In the genomic region with DNA sequence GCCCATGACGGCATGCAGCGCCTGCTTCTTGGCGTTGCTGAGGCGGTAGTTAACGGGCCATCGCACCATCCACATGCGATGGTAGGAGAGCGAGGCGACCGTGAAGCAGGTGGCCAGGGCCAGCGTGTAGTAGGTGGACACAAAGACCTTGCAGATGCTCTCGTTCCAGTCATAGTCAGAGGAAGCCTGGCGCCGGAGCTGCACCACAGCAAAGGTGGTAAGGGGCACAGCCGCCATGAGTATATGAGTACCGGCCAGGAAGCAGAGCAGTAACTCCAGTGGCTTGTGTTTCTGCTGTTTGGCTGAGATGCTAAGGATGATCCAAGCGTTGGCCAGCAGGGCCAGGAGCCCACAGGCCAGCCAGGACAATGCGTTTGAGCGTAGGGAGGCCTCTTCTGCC, we compare ENCODE assay signal across 11 mouse cellular contexts. TPM values are rescaled to one million over a fixed set of nuclear protein-coding genes. Genes with fewer than 3 reads are reported as not detected.
DNase-seq lines count a peak whose midpoint lies in the region; ATAC-seq lines count a peak whose summit lies in the region.
"Had no signal": no experiment of that assay in that cellular context is flagged by ENCODE, and none has a peak within 500 bp of the region (broad histone marks: within the 10 kb centered on the region; RNA-seq: fewer than 3 reads in every experiment).

No protein-coding gene starts in this region.

- H3K36me3 ChIP-seq in embryonic facial prominence, embryonic 14.5 days (ENCODE audit: control insufficient read depth, insufficient read depth, low read length): no peaks in the 10 kb centered on the region
- H3K36me3 ChIP-seq in hindbrain, embryonic 15.5 days: no peaks in the 10 kb centered on the region
- H3K36me3 ChIP-seq in neural tube, embryonic 14.5 days (ENCODE audit: control insufficient read depth, insufficient read depth, low read length): no peaks in the 10 kb centered on the region
- H3K36me3 ChIP-seq: heart, embryonic 12.5 days; limb, embryonic 12.5 days had no signal

- H3K9me3 ChIP-seq in embryonic facial prominence, embryonic 14.5 days (ENCODE audit: control insufficient read depth, low read length): no peaks in the 10 kb centered on the region
- H3K9me3 ChIP-seq in hindbrain, embryonic 15.5 days: no peaks in the 10 kb centered on the region
- no peaks in the 10 kb centered on the region for H3K9me3 ChIP-seq in neural tube, embryonic 14.5 days (ENCODE audit: control insufficient read depth, low read length)
- H3K9me3 ChIP-seq: heart, embryonic 12.5 days; limb, embryonic 12.5 days had no signal

- 0 out of 2 replicates have a peak overlapping the region, but pooled peaks have one; percentile 30 for H3K9ac ChIP-seq in embryonic facial prominence, embryonic 14.5 days (ENCODE audit: low read depth, low read length)
- 0 out of 2 replicates have a peak overlapping the region, but pooled peaks have one; percentile 84 for H3K9ac ChIP-seq in hindbrain, embryonic 15.5 days
- no peak overlapping the region for H3K9ac ChIP-seq in neural tube, embryonic 14.5 days (replicated peaks; ENCODE audit: low read depth, low read length)
- H3K9ac ChIP-seq: heart, embryonic 12.5 days; limb, embryonic 12.5 days had no signal

- H3K4me1 ChIP-seq in embryonic facial prominence, embryonic 14.5 days (ENCODE audit: control insufficient read depth, insufficient read depth, low read length): peaks cover 12% of the 10 kb centered on the region
- H3K4me1 ChIP-seq in hindbrain, embryonic 15.5 days (replicated peaks): peaks cover 82% of the 10 kb centered on the region
- peaks cover 54% of the 10 kb centered on the region for H3K4me1 ChIP-seq in neural tube, embryonic 14.5 days (ENCODE audit: control insufficient read depth, insufficient read depth, low read length)

- WGBS in embryonic facial prominence, embryonic 14.5 days: 88% methylated on average over 17 of the region's 19 CpGs
- 76% methylated on average over 19 of the region's 19 CpGs for WGBS in hindbrain, embryonic 15.5 days
- 82% methylated on average over 19 of the region's 19 CpGs for WGBS in neural tube, embryonic 14.5 days

- DNase-seq in right cerebral cortex, adult 18-20 months: peak; percentile 22
- no peak for DNase-seq in right cerebral cortex, postnatal 36 days (ENCODE audit: low spot score in 2 of 2)
- no peak for DNase-seq in embryonic facial prominence, embryonic 14.5 days (ENCODE audit: low spot score)
- DNase-seq in testis, postnatal 14 days (ENCODE audit: low spot score): no peak
- DNase-seq in gastrocnemius, postnatal 4 days (ENCODE audit: low spot score in 2 of 2): no peak
- DNase-seq: lung, adult 2 months had no signal

- ATAC-seq in embryonic facial prominence, embryonic 14.5 days (ENCODE audit: low read depth): no peak
- no peak for ATAC-seq in hindbrain, embryonic 15.5 days (ENCODE audit: low FRiP score, low read depth)
- no peak for ATAC-seq in neural tube, embryonic 14.5 days (ENCODE audit: low read depth)
- ATAC-seq in megakaryocyte progenitor cell, adult 5-6 weeks (replicated peaks; ENCODE audit: poor library complexity): no peak

- no peak overlapping the region for H3K4me2 ChIP-seq in embryonic facial prominence, embryonic 14.5 days (ENCODE audit: low read depth, low read length)
- peak overlapping the region; percentile 80 for H3K4me2 ChIP-seq in hindbrain, embryonic 15.5 days
- H3K4me2 ChIP-seq in neural tube, embryonic 14.5 days (ENCODE audit: low read depth, low read length): peak overlapping the region; percentile 16; the same call in 1 of the 2 replicates
- H3K4me2 ChIP-seq: heart, embryonic 12.5 days; limb, embryonic 12.5 days had no signal

- H3K27ac ChIP-seq in embryonic facial prominence, embryonic 14.5 days (replicated peaks; ENCODE audit: low read depth, low read length): no peak overlapping the region
- peak overlapping the region; percentile 74; the same call in 1 of the 2 replicates for H3K27ac ChIP-seq in hindbrain, embryonic 15.5 days (replicated peaks)
- no peak overlapping the region for H3K27ac ChIP-seq in neural tube, embryonic 14.5 days (ENCODE audit: low read depth, low read length)
- H3K27ac ChIP-seq: limb, embryonic 12.5 days had no signal

- H3K27me3 ChIP-seq in embryonic facial prominence, embryonic 14.5 days (replicated peaks; ENCODE audit: control insufficient read depth, insufficient read depth, low read length): no peaks in the 10 kb centered on the region
- no peaks in the 10 kb centered on the region for H3K27me3 ChIP-seq in hindbrain, embryonic 15.5 days
- no peaks in the 10 kb centered on the region for H3K27me3 ChIP-seq in neural tube, embryonic 14.5 days (ENCODE audit: control insufficient read depth, insufficient read depth, low read length)

- no peak overlapping the region for H3K4me3 ChIP-seq in embryonic facial prominence, embryonic 14.5 days (ENCODE audit: low read depth, low read length)
- peak overlapping the region; percentile 83 for H3K4me3 ChIP-seq in hindbrain, embryonic 15.5 days
- no peak overlapping the region; the same call in 1 of the 2 replicates for H3K4me3 ChIP-seq in neural tube, embryonic 14.5 days (ENCODE audit: low read depth, low read length)
- H3K4me3 ChIP-seq: heart, embryonic 12.5 days; limb, embryonic 12.5 days had no signal

RNA-seq across cellular contexts. Expression of a gene that starts 2.5 kb away (rescaled TPM):
- 0.95 and 1.5 TPM in 2 replicates for polyA plus RNA-seq in embryonic facial prominence, embryonic 14.5 days (2014; fragmentation: Nextera tagmentation; extraction: Ambion mirVana)
- 33.9 and 37.5 TPM in 2 replicates for polyA plus RNA-seq in hindbrain, embryonic 15.5 days (2015; fragmentation: Nextera tagmentation; extraction: Ambion mirVana)
- 11.2 and 14.2 TPM in 2 replicates for polyA plus RNA-seq in neural tube, embryonic 14.5 days (2014; fragmentation: Nextera tagmentation; extraction: Ambion mirVana)
- not detected in 2 replicates for total RNA-seq in megakaryocyte progenitor cell, adult 5-6 weeks (2015)
- not detected in 2 replicates for total RNA-seq in megakaryocyte progenitor cell, adult 5-6 weeks (2017)
- total RNA-seq in gastrocnemius, postnatal 4 days (2021): 1 to 10 TPM; 1.2 to 1.3 TPM

RNA-seq across cellular contexts. Expression of a gene that starts 3.7 kb away (rescaled TPM):
- polyA plus RNA-seq in embryonic facial prominence, embryonic 14.5 days (2014; fragmentation: Nextera tagmentation; extraction: Ambion mirVana): 49.5 and 57.0 TPM in 2 replicates
- 17.1 and 18.7 TPM in 2 replicates for polyA plus RNA-seq in hindbrain, embryonic 15.5 days (2015; fragmentation: Nextera tagmentation; extraction: Ambion mirVana)
- polyA plus RNA-seq in neural tube, embryonic 14.5 days (2014; fragmentation: Nextera tagmentation; extraction: Ambion mirVana): 19.1 and 23.7 TPM in 2 replicates
- 1.3 and 3.5 TPM in 2 replicates for total RNA-seq in megakaryocyte progenitor cell, adult 5-6 weeks (2015)
- 1.00 and 2.5 TPM in 2 replicates for total RNA-seq in megakaryocyte progenitor cell, adult 5-6 weeks (2017)
- total RNA-seq in gastrocnemius, postnatal 4 days (2021): 10 to 100 TPM; 57.3 to 62.8 TPM

RNA-seq across cellular contexts. Expression of a gene that starts 21.2 kb away (rescaled TPM):
- polyA plus RNA-seq in embryonic facial prominence, embryonic 14.5 days (2014; fragmentation: Nextera tagmentation; extraction: Ambion mirVana): 2.9 and 3.5 TPM in 2 replicates
- 0.83 and 3.3 TPM in 2 replicates for polyA plus RNA-seq in hindbrain, embryonic 15.5 days (2015; fragmentation: Nextera tagmentation; extraction: Ambion mirVana)
- 0.44 and 0.54 TPM in 2 replicates for polyA plus RNA-seq in neural tube, embryonic 14.5 days (2014; fragmentation: Nextera tagmentation; extraction: Ambion mirVana)
- total RNA-seq in megakaryocyte progenitor cell, adult 5-6 weeks (2015): not detected in 2 replicates
- total RNA-seq in megakaryocyte progenitor cell, adult 5-6 weeks (2017): not detected in 2 replicates
- 10 to 100 TPM; 13.6 to 14.3 TPM for total RNA-seq in gastrocnemius, postnatal 4 days (2021)

RNA-seq across cellular contexts. Expression of a gene that starts 26.8 kb away (rescaled TPM):
- 0.07 and 0.25 TPM in 2 replicates for polyA plus RNA-seq in embryonic facial prominence, embryonic 14.5 days (2014; fragmentation: Nextera tagmentation; extraction: Ambion mirVana)
- 0.14 and 0.32 TPM in 2 replicates for polyA plus RNA-seq in hindbrain, embryonic 15.5 days (2015; fragmentation: Nextera tagmentation; extraction: Ambion mirVana)
- 0.12 TPM in 1 of 2 replicates, not detected in the other for polyA plus RNA-seq in neural tube, embryonic 14.5 days (2014; fragmentation: Nextera tagmentation; extraction: Ambion mirVana)
- total RNA-seq in megakaryocyte progenitor cell, adult 5-6 weeks (2015): 0.42 and 1.0 TPM in 2 replicates
- 0.08 and 1.0 TPM in 2 replicates for total RNA-seq in megakaryocyte progenitor cell, adult 5-6 weeks (2017)
- 1 to 10 TPM; 1.4 to 1.7 TPM for total RNA-seq in gastrocnemius, postnatal 4 days (2021)
- polyA plus RNA-seq: heart, embryonic 12.5 days had no signal

RNA-seq across cellular contexts. Expression of a gene that starts 31.9 kb away (rescaled TPM):
- 107 and 131 TPM in 2 replicates for polyA plus RNA-seq in embryonic facial prominence, embryonic 14.5 days (2014; fragmentation: Nextera tagmentation; extraction: Ambion mirVana)
- polyA plus RNA-seq in hindbrain, embryonic 15.5 days (2015; fragmentation: Nextera tagmentation; extraction: Ambion mirVana): 35.3 and 44.0 TPM in 2 replicates
- 16.8 and 16.9 TPM in 2 replicates for polyA plus RNA-seq in neural tube, embryonic 14.5 days (2014; fragmentation: Nextera tagmentation; extraction: Ambion mirVana)
- total RNA-seq in megakaryocyte progenitor cell, adult 5-6 weeks (2015): 130 and 145 TPM in 2 replicates
- 149 and 159 TPM in 2 replicates for total RNA-seq in megakaryocyte progenitor cell, adult 5-6 weeks (2017)
- 10 to 100 TPM; 27.9 to 28.2 TPM for total RNA-seq in gastrocnemius, postnatal 4 days (2021)
